Comparison of ENCODE assay signal across 9 mouse cellular contexts in the genomic region with DNA sequence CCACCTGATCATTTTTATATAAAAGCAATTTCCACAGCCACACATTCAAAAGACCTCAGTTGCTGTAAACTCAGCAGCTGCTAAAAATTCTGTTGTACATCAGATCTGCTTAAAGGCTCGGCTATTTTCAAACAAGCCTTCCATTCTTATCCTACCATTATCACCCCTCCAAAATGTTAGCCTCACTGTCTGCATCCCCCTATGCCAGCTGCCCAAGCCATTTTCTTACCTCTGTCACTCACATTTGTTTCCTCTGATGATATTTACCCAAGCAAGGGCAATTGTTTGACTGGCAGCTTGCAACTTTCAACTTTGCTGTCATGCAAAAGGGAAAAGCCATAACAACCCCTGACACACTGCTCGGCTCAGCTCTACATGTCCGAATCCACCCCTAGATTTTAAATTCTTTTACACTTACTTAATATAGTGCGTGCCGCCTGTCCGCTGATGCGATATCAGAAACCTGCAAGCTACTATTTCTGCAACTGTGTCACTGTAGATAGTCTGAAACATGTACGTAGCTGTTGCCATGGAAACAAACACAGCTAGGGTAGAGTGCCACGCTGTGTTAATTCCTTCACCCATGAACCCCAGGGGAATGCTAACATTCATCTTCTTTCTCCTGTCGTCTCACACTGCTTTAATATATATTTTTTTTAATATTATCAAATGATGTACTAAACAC.
DNase-seq lines count a peak whose midpoint lies in the region; ATAC-seq and TF ChIP-seq lines count a peak whose summit lies in the region.
"Had no signal": no experiment of that assay in that cellular context is flagged by ENCODE, and none has a peak within 500 bp of the region (broad histone marks: within the 10 kb centered on the region; RNA-seq: fewer than 3 reads in every experiment).

No protein-coding gene starts in this region.

- ATAC-seq in heart, embryonic 16.5 days (replicated peaks; ENCODE audit: extremely low read depth, insufficient read depth, low FRiP score), result no peak
- peak; percentile 85 for ATAC-seq in forebrain, embryonic 14.5 days

- no peaks in the 10 kb centered on the region for H3K27me3 ChIP-seq in heart, embryonic 16.5 days (ENCODE audit: control insufficient read depth, insufficient read depth, low read length)
- H3K27me3 ChIP-seq in heart, embryonic 10.5 days (ENCODE audit: insufficient read depth, poor library complexity, severe bottlenecking), result no peaks in the 10 kb centered on the region
- no peaks in the 10 kb centered on the region for H3K27me3 ChIP-seq in forebrain, embryonic 14.5 days (replicated peaks; ENCODE audit: control insufficient read depth, insufficient read depth, low read length)
- no peaks in the 10 kb centered on the region for H3K27me3 ChIP-seq in cerebellum, adult 2 months (ENCODE audit: control insufficient read depth, insufficient read depth, low read length)

- H3K4me1 ChIP-seq in heart, embryonic 16.5 days (ENCODE audit: control insufficient read depth, insufficient read depth, low read length), result peaks cover 14% of the 10 kb centered on the region
- H3K4me1 ChIP-seq in heart, embryonic 10.5 days, result peaks cover 9% of the 10 kb centered on the region; the same call in 1 of the 2 replicates
- peaks cover 14% of the 10 kb centered on the region for H3K4me1 ChIP-seq in forebrain, embryonic 14.5 days (ENCODE audit: control insufficient read depth, insufficient read depth, low read length)
- H3K4me1 ChIP-seq in cerebellum, adult 2 months (ENCODE audit: control insufficient read depth, insufficient read depth, low read length), result peaks cover 11% of the 10 kb centered on the region; the same call in 1 of the 2 replicates

- H3K4me2 ChIP-seq in heart, embryonic 16.5 days (ENCODE audit: low read depth, low read length), result peak overlapping the region; percentile 46
- peak overlapping the region; percentile 16; the same call in 1 of the 2 replicates for H3K4me2 ChIP-seq in forebrain, embryonic 14.5 days (ENCODE audit: low read length)

- TF ChIP-seq CTCF in cerebellum, adult 2 months (IDR thresholded peaks at IDR 0.05; ENCODE audit: borderline replicate concordance, insufficient read depth, low read depth, low read length), result no peak

- no peaks in the 10 kb centered on the region for H3K36me3 ChIP-seq in heart, embryonic 16.5 days (ENCODE audit: control insufficient read depth, insufficient read depth)
- no peaks in the 10 kb centered on the region for H3K36me3 ChIP-seq in heart, embryonic 10.5 days
- H3K36me3 ChIP-seq in forebrain, embryonic 14.5 days (ENCODE audit: control insufficient read depth, insufficient read depth, low read length), result no peaks in the 10 kb centered on the region

- H3K9me3 ChIP-seq in heart, embryonic 16.5 days (replicated peaks; ENCODE audit: control insufficient read depth, low read length), result no peaks in the 10 kb centered on the region
- no peaks in the 10 kb centered on the region for H3K9me3 ChIP-seq in heart, embryonic 10.5 days
- no peaks in the 10 kb centered on the region for H3K9me3 ChIP-seq in forebrain, embryonic 14.5 days (replicated peaks; ENCODE audit: control insufficient read depth, low read length)

- 0 out of 2 replicates have a peak overlapping the region, but pooled peaks have one; percentile 1 for H3K4me3 ChIP-seq in heart, embryonic 16.5 days (ENCODE audit: low read length)
- no peak overlapping the region for H3K4me3 ChIP-seq in heart, embryonic 10.5 days
- no peak overlapping the region for H3K4me3 ChIP-seq in forebrain, embryonic 14.5 days (ENCODE audit: low read depth, low read length)
- no peak overlapping the region for H3K4me3 ChIP-seq in cerebellum, adult 2 months (replicated peaks; ENCODE audit: insufficient read depth, low read depth, low read length)

- DNase-seq in heart, embryonic 10.5 days (ENCODE audit: low spot score), result no peak
- DNase-seq in R1 (ENCODE audit: low read depth, low spot score), result peak; percentile 24
- peak; percentile 83 for DNase-seq in forebrain, embryonic 14.5 days (ENCODE audit: low spot score)
- peak; percentile 60 for DNase-seq in mesoderm, embryonic 11.5 days (ENCODE audit: low read depth, low spot score)
- no peak for DNase-seq in adrenal gland, postnatal 25 days
- DNase-seq in cerebellum, adult 2 months, result no peak
- DNase-seq in thymus, postnatal 0 days (ENCODE audit: low spot score), result no peak
- DNase-seq: right cerebral cortex, postnatal 25 days had no signal

- no peak overlapping the region; the same call in 1 of the 2 replicates for H3K9ac ChIP-seq in heart, embryonic 16.5 days (ENCODE audit: low read length)
- H3K9ac ChIP-seq in forebrain, embryonic 14.5 days (ENCODE audit: low read length), result no peak overlapping the region

- WGBS in heart, embryonic 16.5 days, result 33% methylated on average over 10 of the region's 10 CpGs
- 62% methylated on average over 10 of the region's 10 CpGs for WGBS in heart, embryonic 10.5 days
- WGBS in forebrain, embryonic 14.5 days, result 58% methylated on average over 10 of the region's 10 CpGs
- WGBS in cerebellum, adult 2 months, result 40% methylated on average over 10 of the region's 10 CpGs

- peak overlapping the region; percentile 23; the same call in 1 of the 2 replicates for H3K27ac ChIP-seq in heart, embryonic 16.5 days (ENCODE audit: low read length)
- no peak overlapping the region for H3K27ac ChIP-seq in heart, embryonic 10.5 days
- H3K27ac ChIP-seq in forebrain, embryonic 14.5 days (ENCODE audit: low read depth, low read length), result peak overlapping the region; percentile 55
- no peak overlapping the region for H3K27ac ChIP-seq in cerebellum, adult 2 months (ENCODE audit: insufficient read depth, low read length)

- no peak for TF ChIP-seq POLR2A in cerebellum, adult 2 months (IDR thresholded peaks at IDR 0.05; ENCODE audit: borderline replicate concordance, insufficient read depth, low read length)

Comparison
In these comparisons a context has a peak if more than half of its experiments do, and no peak if none do; other contexts are left out.
1. H3K27ac ChIP-seq: peak in heart, embryonic 16.5 days (single experiment) and forebrain, embryonic 14.5 days (single experiment); none in heart, embryonic 10.5 days (single experiment) and cerebellum, adult 2 months (single experiment).
2. DNase-seq: peak in R1 (single experiment), forebrain, embryonic 14.5 days (single experiment) and mesoderm, embryonic 11.5 days (single experiment); none in heart, embryonic 10.5 days (single experiment), adrenal gland, postnatal 25 days (single experiment), cerebellum, adult 2 months (0 of 2) and thymus, postnatal 0 days (single experiment).